Mouse (Mus musculus): Measurements from ENCODE around the gene Olfr373.

The Olfr373 gene

DNA sequence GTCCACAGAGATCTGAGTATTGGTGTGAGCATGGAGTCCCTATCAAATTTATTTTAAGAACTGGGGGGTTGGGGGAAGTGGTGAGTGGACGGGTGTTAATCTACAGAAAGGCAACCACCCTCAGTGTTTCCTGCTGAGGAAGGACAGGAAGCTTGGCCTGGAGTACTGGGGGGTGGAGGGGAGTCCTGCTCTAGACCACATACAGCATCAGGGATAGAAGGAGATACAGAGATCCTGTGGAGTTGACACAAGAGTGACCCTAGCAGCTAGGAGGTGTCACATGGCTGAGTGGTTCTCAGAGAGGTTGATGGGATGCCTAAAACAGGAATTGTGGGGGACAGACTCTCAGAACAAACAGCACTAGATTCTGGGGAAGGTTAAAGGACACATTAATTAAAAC, 50.5 kb downstream of the Olfr373 start:
- no peak for DNase-seq (ENCODE audit: low spot score in 2 of 2)

DNA sequence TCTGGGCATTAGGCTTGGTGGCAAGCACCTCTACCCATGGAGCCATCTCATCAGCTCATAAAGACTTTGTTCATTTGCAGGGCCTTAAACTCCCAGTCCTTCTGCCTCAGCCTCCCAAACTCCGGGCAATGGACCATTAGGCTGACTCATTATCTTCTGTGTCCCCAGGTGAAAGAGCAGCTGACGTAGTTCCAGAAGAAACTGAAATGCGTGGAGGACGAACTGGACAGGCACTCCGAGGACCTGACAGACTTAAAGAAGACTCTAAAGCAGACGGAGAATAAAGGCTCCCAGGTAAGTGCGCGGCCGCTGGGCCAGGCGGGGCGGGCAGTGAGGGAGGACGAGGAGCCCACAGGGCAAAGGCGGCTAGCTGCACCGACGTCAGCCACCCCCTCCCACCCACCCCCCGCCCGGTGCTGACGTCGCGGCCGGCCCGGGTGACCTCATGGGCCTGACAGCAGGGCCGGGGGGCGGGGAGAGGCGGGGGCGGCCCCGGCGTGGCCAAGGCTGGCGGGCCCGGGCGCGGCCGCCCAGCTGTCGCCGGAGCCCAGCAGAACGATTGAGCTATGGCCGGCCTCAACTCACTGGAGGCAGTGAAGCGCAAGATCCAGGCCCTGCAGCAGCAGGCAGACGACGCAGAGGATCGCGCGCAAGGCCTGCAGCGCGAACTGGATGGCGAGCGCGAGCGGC, 51.9 kb downstream of the Olfr373 start, which contains the start of gene Tpm4:
Gene Tpm4 (plus strand): TSS at position 220 of the 690 bp plus-strand sequence.
- peak in 1 of 2 experiments; percentile 47 for DNase-seq (ENCODE audit: low spot score in 2 of 2)

DNA sequence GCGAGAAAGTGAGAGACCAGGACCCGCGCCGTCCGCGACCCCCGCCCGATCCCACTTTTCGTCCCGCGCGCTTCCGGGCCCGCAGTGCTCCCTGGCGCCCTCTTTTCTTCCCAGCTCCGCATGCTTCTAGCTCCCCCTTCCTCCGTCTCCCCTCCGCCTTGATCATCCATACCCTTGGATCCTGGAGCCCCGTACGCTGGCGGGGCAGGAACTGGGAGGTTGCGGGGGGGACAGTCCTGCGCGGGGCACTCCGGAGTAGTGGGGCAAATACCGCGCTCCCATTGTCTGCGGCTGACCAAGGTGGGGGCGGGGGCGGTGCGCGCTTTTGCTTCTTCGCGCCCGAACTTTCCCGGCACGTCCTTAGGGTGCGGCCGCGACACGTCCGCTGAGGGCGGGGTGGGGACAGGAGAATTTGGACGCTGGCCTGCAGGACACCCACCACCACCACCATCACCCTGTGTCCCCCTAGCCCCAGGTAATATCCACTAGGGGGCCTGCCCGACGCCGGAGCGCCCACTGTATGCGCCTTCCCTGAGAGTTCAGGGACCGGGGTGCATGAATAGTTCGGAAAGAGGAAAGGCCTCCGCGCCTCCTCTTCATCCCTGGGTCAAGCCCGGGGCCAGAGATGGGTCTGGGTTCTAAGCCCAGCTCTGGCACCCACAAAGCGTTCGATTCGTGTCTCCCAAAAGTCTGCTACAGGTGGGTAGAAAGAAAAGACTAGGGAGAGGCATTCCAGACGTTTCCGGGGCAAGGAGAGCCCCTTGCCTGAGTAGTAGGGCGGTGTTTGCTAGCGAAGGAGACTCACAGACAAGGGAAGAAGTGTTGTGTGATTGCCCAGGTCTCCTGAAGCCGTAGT, 52.7 kb downstream of the Olfr373 start:
- DNase-seq (ENCODE audit: low spot score in 2 of 2) = peak in 1 of 2 experiments; percentile 18

DNA sequence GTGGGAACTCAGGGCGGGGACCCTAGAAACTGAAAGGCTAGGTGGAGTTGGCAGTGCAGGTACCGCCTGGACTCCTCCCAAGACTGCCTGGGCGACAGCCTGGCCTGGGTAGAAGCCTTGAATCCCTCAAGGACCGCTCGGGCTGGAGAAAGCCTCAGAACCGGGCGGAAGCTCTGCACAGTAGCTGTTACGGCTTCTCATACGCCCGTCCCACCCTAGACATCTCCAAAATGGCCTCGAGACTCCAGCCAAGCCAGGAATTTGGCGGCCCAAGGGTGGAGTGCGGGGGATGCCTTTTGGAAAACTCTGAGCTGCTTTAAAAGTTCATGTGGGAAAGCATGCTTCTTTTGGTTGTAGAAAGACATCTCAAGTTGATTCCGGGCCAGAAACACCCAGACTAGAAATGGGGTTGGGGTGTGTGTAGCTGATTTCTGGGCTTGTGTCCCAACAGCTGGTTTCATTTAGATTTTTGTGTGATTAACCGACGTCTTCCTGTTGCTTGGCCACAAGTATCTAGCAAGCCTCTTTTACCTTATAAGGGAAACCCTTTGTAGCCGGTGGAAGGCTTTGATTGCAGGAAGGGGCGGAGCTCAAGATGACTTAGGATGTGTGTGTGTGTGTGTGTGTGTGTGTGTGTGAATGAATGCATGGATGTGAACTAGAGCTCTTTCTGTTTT, 53.5 kb downstream of the Olfr373 start:
- DNase-seq (ENCODE audit: low spot score in 2 of 2) = peak; percentile 29 to 48

DNA sequence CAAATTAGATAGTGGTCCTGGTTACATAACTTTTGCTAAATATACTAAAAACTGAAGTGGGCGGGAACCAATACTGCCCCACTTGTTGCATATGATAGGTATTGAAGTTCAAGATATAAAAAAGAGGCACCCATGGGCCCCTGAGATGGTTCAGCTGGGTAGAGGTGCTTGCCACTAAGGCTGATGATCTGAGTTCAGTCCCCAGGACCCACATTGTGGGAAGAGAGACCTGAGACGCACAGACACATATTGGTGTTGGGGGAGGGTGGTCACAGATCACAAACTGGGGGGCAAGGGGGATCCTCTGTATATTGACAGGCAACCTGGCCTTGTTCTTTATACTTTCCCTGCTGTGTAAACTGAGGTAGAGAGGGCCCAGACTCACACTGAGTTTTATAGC, 54.5 kb downstream of the Olfr373 start:
- DNase-seq (ENCODE audit: low spot score in 2 of 2) = no peak

DNA sequence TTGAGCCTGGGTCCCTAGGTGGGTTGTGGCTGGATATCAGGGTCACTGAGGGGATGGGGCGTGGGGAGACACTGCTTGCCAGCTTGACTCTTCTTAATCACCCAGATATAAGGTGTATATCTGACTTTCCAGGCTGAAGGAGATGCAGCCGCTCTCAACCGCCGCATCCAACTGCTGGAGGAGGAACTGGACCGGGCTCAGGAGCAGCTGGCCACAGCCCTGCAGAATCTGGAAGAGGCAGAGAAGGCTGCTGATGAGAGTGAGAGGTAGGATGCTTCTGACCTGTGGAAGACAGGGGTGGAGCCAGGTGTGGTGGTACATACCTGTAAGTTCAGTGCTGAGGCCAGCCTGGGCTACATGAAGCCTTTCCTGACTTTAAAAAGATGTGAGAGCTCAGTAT, 55.5 kb downstream of the Olfr373 start:
- DNase-seq (ENCODE audit: low spot score in 2 of 2) = no peak

DNA sequence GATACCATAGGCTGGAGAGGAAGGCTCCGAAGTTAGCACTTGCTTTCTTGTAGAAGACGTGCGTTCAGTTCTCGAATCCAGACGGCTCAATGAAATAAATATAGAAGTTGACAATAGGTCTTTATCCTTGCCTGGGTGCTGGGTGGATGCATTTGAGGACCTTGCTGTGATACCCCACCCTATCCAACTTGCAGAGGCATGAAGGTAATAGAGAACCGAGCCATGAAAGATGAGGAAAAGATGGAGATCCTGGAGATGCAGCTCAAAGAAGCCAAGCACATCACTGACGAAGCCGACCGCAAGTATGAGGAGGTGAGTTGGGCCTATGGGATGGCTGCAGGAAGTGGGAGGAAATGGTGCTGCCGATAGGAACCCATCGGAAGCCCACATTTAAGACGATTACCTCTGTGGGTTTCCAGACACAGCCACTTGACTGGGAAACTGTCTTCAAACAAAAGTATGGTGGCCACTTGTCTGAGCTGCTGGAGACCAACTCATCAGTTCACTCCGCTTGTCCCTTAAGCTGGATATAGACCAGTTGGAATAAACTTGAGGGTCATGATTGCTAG, 60.4 kb downstream of the Olfr373 start:
- no peak for DNase-seq (ENCODE audit: low spot score in 2 of 2)

DNA sequence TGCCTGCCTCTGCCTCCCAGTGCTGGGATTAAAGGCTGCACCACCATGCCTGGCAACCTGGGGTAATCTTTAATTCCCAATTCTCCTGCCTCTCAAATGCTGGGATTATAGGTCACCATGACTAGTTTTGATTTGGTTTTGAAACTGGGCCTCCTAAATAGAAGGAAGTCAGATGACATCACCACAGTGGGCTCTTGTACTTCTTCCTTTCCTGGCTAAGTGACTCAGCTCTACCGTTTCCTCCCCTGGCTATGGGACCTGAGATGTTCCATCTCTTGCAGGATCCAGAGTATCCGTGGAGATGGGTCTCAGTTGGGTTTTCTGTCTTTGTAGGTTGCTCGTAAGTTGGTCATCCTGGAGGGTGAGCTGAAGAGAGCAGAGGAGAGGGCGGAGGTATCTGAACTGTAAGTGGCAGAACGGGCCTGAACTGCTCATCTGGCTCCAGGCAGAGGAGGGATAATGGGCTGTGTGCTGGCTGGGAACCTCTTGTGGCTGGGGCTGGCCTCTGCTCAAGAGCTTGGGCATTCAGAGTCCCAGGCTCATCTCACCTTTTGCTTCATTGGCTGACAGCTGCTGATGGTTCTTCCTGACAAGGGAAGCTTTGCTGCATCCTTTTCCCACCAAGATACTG, 61.5 kb downstream of the Olfr373 start:
- no peak for DNase-seq (ENCODE audit: low spot score in 2 of 2)

DNA sequence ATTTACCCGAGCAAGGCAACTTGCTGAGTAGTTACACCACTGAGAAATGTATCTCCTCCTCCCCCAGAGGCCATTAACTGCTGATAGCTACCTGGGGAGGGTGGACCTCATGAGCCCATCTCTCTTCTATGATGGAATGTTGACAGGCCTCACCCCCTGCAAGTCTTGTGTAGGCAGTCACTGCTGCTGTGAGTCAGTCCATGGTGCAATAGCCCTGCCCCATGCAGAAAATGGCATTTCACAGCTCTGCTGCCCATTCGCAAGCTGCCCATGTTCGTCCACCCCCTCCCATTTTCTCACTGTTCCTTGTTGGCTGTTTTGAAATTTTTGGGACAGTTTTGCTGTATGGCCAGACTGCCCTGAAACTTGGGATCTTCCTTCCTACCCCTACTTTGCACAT, 62.5 kb downstream of the Olfr373 start:
- no peak for DNase-seq (ENCODE audit: low spot score in 2 of 2)

DNA sequence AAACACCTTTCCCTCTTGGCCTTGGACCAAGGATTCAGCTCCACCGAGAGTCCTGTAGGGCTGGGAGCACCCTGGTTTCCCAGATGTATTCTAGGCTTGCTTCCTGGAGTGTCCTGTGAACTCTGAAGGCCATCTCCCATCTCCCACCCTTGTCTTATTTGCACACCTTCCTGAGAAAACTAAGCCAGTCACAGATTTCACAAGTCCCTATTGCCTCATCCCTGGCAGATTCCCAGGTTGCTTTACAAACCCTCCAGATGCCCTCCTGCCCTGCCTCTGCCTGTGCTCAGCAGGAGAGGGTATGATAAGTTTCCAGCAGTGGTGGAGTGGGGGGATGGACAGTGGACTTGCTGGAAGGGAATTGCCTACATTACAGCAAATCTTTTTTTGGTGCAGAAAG, 63.1 kb downstream of the Olfr373 start:
- no peak for DNase-seq (ENCODE audit: low spot score in 2 of 2)

DNA sequence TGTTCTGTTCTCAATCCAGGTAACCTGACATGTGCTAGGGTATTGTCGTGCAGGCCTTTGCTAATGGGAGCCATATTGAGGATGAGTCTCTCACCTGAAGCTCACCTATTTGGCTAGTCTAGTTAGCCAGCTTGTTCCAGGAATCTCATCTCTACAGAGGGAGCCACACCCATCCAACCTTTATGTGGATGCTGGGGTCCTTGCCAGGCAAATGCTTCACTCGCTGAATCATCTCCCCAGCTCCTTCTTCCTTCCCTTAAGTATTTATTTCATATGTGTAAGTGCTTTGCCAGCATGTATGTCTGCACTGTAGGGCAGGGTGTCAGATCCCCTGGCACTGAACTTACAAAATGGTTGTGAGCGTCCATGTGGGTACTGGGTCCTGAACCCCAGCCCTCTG, 63.6 kb downstream of the Olfr373 start:
- DNase-seq (ENCODE audit: low spot score in 2 of 2) = no peak

DNA sequence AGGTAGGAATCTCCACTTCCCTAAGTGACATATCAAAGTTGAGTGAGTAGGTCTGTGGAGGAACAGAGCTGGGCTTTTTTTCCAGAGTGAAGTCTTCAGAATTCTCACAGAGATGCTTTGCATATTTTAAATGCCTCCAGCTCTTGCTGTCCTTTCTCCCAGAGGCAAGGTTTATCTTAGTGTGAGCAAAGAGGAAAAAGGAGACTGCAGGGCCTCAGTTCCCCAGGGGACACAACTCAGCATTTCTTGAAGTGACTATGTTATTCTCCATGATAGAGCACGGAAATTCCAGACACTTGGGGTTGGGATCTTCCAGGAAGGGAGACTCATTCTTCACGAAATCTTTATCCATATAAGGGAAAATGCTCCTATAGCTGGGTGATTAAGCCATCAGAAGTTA, 64.3 kb downstream of the Olfr373 start:
- DNase-seq (ENCODE audit: low spot score in 2 of 2) = no peak

DNA sequence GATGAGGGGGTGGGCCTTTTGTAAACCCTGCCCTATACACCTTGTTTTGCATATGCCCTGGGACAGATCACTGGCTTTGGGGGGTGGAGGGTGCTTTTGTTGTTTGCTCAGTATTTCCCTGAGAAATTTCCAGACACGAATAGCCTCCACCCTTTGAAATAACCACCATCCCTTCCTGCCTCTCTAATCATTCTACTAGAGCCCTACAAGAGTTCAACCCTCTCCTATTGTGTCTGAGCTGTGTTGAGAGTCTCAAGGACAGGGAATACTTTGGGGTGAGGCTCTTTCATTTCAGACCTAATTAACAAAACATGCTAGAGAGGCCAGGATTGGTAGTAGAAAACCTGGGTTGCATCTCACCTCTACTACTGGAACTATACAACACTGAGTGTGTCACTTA, 66.1 kb downstream of the Olfr373 start:
- no peak for DNase-seq (ENCODE audit: low spot score in 2 of 2)

DNA sequence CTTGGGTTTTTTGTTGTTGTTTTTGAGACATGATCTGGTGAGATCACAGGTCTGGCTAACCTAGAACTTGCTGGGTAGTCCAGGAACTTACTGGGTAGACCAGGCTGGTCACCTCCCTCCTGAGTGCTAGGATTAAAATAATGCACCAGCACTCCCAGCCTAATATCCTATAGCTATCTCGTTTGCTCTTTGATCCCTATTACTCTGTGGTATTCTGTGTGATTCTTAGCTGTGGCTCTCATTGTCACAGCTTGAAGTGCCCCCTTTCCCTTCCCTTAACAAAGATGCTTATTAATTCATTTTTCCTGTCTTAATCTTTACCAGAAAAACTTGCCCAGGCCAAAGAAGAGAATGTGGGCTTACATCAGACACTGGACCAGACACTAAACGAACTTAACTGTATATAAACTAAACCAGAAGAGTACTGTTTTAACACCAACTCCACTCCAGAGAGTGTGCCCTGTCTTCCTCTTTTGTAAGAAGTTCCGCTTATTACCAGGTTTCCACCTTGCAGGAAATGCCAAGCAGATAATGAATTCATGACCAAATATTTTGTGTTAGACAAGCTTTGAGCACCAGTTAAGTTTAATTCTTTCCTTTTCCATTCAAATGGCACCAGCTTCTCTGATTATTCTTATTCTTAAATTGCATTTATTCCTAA, 68.6 kb downstream of the Olfr373 start:
- no peak for DNase-seq (ENCODE audit: low spot score in 2 of 2)
